Mouse (Mus musculus): ENCODE measurements around the gene Mdm2.

DNA sequence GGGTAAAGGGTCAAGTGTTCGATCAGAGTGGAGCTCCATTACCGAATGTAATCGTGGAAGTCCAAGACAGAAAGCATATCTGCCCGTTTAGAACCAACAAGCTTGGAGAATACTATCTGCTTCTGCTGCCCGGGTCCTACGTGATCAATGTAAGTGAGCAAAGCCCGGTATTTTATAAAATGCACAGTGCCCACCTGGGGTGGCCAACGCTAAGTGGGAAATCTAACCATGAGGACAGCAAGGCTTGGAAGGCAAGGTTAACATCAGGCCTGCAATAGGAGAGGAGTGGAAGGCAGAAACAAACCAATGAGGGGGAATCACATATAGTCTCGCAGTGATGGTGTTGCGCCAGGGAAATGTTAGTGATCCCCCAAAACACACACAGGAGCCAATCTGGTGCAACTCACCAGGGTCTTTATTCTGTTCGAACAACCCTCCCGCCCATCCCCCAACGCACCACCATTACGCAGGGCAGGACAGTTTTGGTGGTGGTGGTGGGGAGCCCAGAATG lies 30.5 kb downstream of the Mdm2 start:
- no peak for TF ChIP-seq CTCF (IDR thresholded peaks at IDR 0.05; ENCODE audit: low read depth)
- TF ChIP-seq EP300 (IDR thresholded peaks at IDR 0.05; ENCODE audit: low read depth), result no peak
